Mouse (Mus musculus) embryonic facial prominence, embryonic 13.5 days (tissue): ENCODE data around the gene Lpp. TPM values are rescaled to one million over a fixed set of nuclear protein-coding genes. Genes with fewer than 3 reads are reported as not detected.

Source experiments
- ATAC-seq: fragments of 200-750 bp; cut with Nextera tagmentation; 2 replicates; pipeline ENCODE4 v1.8.0; 2017; ENCODE audit warnings: low read depth; ENCODE audit not compliant: insufficient number of reproducible peaks, insufficient read depth, low FRiP score, low TSS enrichment
- H3K27ac ChIP-seq: fragments of 300-500 bp; sonication (generic); 2 replicates; pipeline ENCODE4 v1.5.1; 2015; ENCODE audit warnings: moderate library complexity, mild to moderate bottlenecking, inconsistent platforms
- H3K27me3 ChIP-seq: fragments of 300-500 bp; sonication (generic); 2 replicates; pipeline ENCODE4 v1.6.1; 2015; ENCODE audit warnings: mild to moderate bottlenecking, inconsistent platforms
- H3K36me3 ChIP-seq: fragments of 300-500 bp; sonication (generic); 2 replicates; pipeline ENCODE4 v1.6.1; 2015; ENCODE audit warnings: mild to moderate bottlenecking, inconsistent platforms
- H3K4me1 ChIP-seq: fragments of 300-500 bp; sonication (generic); 2 replicates; pipeline ENCODE4 v1.6.1; 2015; ENCODE audit warnings: inconsistent platforms
- H3K4me2 ChIP-seq: fragments of 300-500 bp; sonication (generic); 2 replicates; pipeline ENCODE4 v1.6.1; 2015; ENCODE audit warnings: moderate library complexity, mild to moderate bottlenecking, inconsistent platforms
- H3K4me3 ChIP-seq: fragments of 300-500 bp; sonication (generic); 2 replicates; pipeline ENCODE4 v1.5.1; 2015; ENCODE audit warnings: mild to moderate bottlenecking, inconsistent platforms
- H3K9ac ChIP-seq: fragments of 300-500 bp; sonication (generic); 2 replicates; pipeline ENCODE4 v1.6.1; 2015; ENCODE audit warnings: mild to moderate bottlenecking, inconsistent platforms
- H3K9me3 ChIP-seq: fragments of 300-500 bp; sonication (generic); 2 replicates; pipeline ENCODE4 v1.6.1; 2016; ENCODE audit warnings: inconsistent platforms
- whole genome bisulfite sequencing: fragments of 180-500 bp; shearing (Covaris S2); methylation state at CpG from one replicate; pipeline ENCODE4 v1.1.7; 2015; ENCODE audit warnings: mixed read lengths; 5-methylcytosine and 5-hydroxymethylcytosine counted together
- polyA plus RNA-seq: library from polyadenylated mRNA; unstranded; fragments of >200 nt; fragmentation: Nextera tagmentation; extraction: Ambion mirVana; gene quantifications from 2 replicates; pipeline ENCODE4 v1.2.1, GENCODE M21; 2015

Gene Lpp
- polyA plus RNA-seq, 1 experiment from 2014 or later = 49.3 TPM

GRCm38 (mm10) chr16:24826390-24826789, 433.1 kb downstream of the Lpp start:
- ATAC-seq = no peak
- Histone ChIP-seq H3K27ac (no peak overlapping the region), H3K9me3 (no peaks in the 10 kb centered on the region), H3K4me2 (no peak overlapping the region), H3K27me3 (no peaks in the 10 kb centered on the region), H3K4me1 (0 out of 2 replicates have a peak, but pooled peaks cover 5% of the 10 kb centered on the region), H3K9ac (no peak overlapping the region), H3K36me3 (no peaks in the 10 kb centered on the region), H3K4me3 (no peak overlapping the region)
- WGBS = 87% methylated on average over 4 of the region's 4 CpGs

- Histone ChIP-seq H3K27me3 (no peaks in the 10 kb centered on the region), H3K27ac (no peak overlapping the region), H3K36me3 (no peaks in the 10 kb centered on the region), H3K4me3 (no peak overlapping the region), H3K9me3 (no peaks in the 10 kb centered on the region), H3K4me2 (no peak overlapping the region), H3K4me1 (0 out of 2 replicates have a peak, but pooled peaks cover 8% of the 10 kb centered on the region), H3K9ac (no peak overlapping the region)
- no peak for ATAC-seq
- 78% methylated on average over 2 of the region's 2 CpGs for WGBS
Measured at GRCm38 (mm10) chr16:24828207-24828803, 435.0 kb downstream of the Lpp start.

- Histone ChIP-seq H3K4me2 (no peak overlapping the region), H3K36me3 (no peaks in the 10 kb centered on the region), H3K27ac (no peak overlapping the region), H3K4me3 (no peak overlapping the region), H3K9ac (no peak overlapping the region), H3K4me1 (0 out of 2 replicates have a peak, but pooled peaks cover 11% of the 10 kb centered on the region), H3K27me3 (no peaks in the 10 kb centered on the region), H3K9me3 (no peaks in the 10 kb centered on the region)
- no peak for ATAC-seq
- WGBS = 79% methylated on average over 4 of the region's 4 CpGs
Measured at GRCm38 (mm10) chr16:24829860-24830259, 436.6 kb downstream of the Lpp start.

- ATAC-seq = no peak
- H3K9me3 ChIP-seq = no peaks in the 10 kb centered on the region
- no peak overlapping the region for H3K4me3 ChIP-seq
- no peak overlapping the region for H3K4me2 ChIP-seq
- WGBS = 56% methylated on average over 7 of the region's 7 CpGs
- no peak overlapping the region for H3K27ac ChIP-seq
- H3K36me3 ChIP-seq = no peaks in the 10 kb centered on the region
- H3K27me3 ChIP-seq = no peaks in the 10 kb centered on the region
- H3K9ac ChIP-seq = no peak overlapping the region
- H3K4me1 ChIP-seq = 0 out of 2 replicates have a peak, but pooled peaks cover 11% of the 10 kb centered on the region
Measured at GRCm38 (mm10) chr16:24830939-24831338, 437.6 kb downstream of the Lpp start.

GRCm38 (mm10) chr16:24833221-24833620, 439.9 kb downstream of the Lpp start:
- Histone ChIP-seq H3K4me2 (no peak overlapping the region), H3K36me3 (no peaks in the 10 kb centered on the region), H3K9me3 (no peaks in the 10 kb centered on the region), H3K9ac (no peak overlapping the region), H3K27ac (no peak overlapping the region), H3K4me1 (0 out of 2 replicates have a peak, but pooled peaks cover 11% of the 10 kb centered on the region), H3K27me3 (no peaks in the 10 kb centered on the region), H3K4me3 (no peak overlapping the region)
- no peak for ATAC-seq
- 60% methylated on average over 8 of the region's 8 CpGs for WGBS

GRCm38 (mm10) chr16:24834536-24834935, 441.2 kb downstream of the Lpp start:
- ATAC-seq = no peak
- no peak overlapping the region for H3K27ac ChIP-seq
- WGBS = 83% methylated on average over 9 of the region's 9 CpGs
- H3K27me3 ChIP-seq = no peaks in the 10 kb centered on the region
- H3K4me3 ChIP-seq = no peak overlapping the region
- peaks cover 17% of the 10 kb centered on the region; the same call in 1 of the 2 replicates for H3K4me1 ChIP-seq
- H3K9me3 ChIP-seq = no peaks in the 10 kb centered on the region
- H3K36me3 ChIP-seq = no peaks in the 10 kb centered on the region
- no peak overlapping the region for H3K9ac ChIP-seq
- no peak overlapping the region for H3K4me2 ChIP-seq

GRCm38 (mm10) chr16:24836550-24836949, 443.2 kb downstream of the Lpp start:
- no peak overlapping the region for H3K4me2 ChIP-seq
- WGBS = 86% methylated on average over 5 of the region's 5 CpGs
- H3K4me3 ChIP-seq = no peak overlapping the region
- no peak overlapping the region for H3K27ac ChIP-seq
- H3K9ac ChIP-seq = no peak overlapping the region
- H3K36me3 ChIP-seq = no peaks in the 10 kb centered on the region
- no peaks in the 10 kb centered on the region for H3K27me3 ChIP-seq
- ATAC-seq = no peak
- no peaks in the 10 kb centered on the region for H3K9me3 ChIP-seq
- peaks cover 12% of the 10 kb centered on the region; the same call in 1 of the 2 replicates for H3K4me1 ChIP-seq

- Histone ChIP-seq H3K4me2 (no peak overlapping the region), H3K9me3 (no peaks in the 10 kb centered on the region), H3K4me1 (peaks cover 5% of the 10 kb centered on the region; the same call in 1 of the 2 replicates), H3K27me3 (no peaks in the 10 kb centered on the region), H3K4me3 (no peak overlapping the region), H3K36me3 (no peaks in the 10 kb centered on the region), H3K27ac (no peak overlapping the region), H3K9ac (no peak overlapping the region)
- WGBS = 37% methylated on average over 1 of the region's 1 CpGs
- no peak for ATAC-seq
Measured at GRCm38 (mm10) chr16:24839018-24839417, 445.7 kb downstream of the Lpp start.

GRCm38 (mm10) chr16:24840073-24840472, 446.8 kb downstream of the Lpp start:
- H3K27me3 ChIP-seq = no peaks in the 10 kb centered on the region
- no peak overlapping the region for H3K4me3 ChIP-seq
- H3K4me1 ChIP-seq = peaks cover 5% of the 10 kb centered on the region; the same call in 1 of the 2 replicates
- H3K9me3 ChIP-seq = no peaks in the 10 kb centered on the region
- 91% methylated on average over 5 of the region's 5 CpGs for WGBS
- no peak for ATAC-seq
- H3K9ac ChIP-seq = no peak overlapping the region
- no peaks in the 10 kb centered on the region for H3K36me3 ChIP-seq
- H3K4me2 ChIP-seq = no peak overlapping the region
- no peak overlapping the region for H3K27ac ChIP-seq

- Histone ChIP-seq H3K27ac (no peak overlapping the region), H3K36me3 (no peaks in the 10 kb centered on the region), H3K4me1 (no peaks in the 10 kb centered on the region), H3K4me2 (no peak overlapping the region), H3K4me3 (no peak overlapping the region), H3K9me3 (no peaks in the 10 kb centered on the region), H3K9ac (no peak overlapping the region), H3K27me3 (no peaks in the 10 kb centered on the region)
- no peak for ATAC-seq
- WGBS = 74% methylated on average over 1 of the region's 1 CpGs
Measured at GRCm38 (mm10) chr16:24846141-24846540, 452.8 kb downstream of the Lpp start.

- Histone ChIP-seq H3K27ac (no peak overlapping the region), H3K4me3 (no peak overlapping the region), H3K9me3 (no peaks in the 10 kb centered on the region), H3K4me1 (peaks cover 4% of the 10 kb centered on the region), H3K4me2 (no peak overlapping the region), H3K27me3 (no peaks in the 10 kb centered on the region), H3K9ac (no peak overlapping the region), H3K36me3 (no peaks in the 10 kb centered on the region)
- ATAC-seq = no peak
- WGBS = 76% methylated on average over 9 of the region's 9 CpGs
Measured at GRCm38 (mm10) chr16:24859509-24860140, 466.3 kb downstream of the Lpp start.

- Histone ChIP-seq H3K4me2 (no peak overlapping the region), H3K36me3 (no peaks in the 10 kb centered on the region), H3K4me3 (no peak overlapping the region), H3K9me3 (no peaks in the 10 kb centered on the region), H3K9ac (no peak overlapping the region), H3K27me3 (no peaks in the 10 kb centered on the region), H3K4me1 (peaks cover 4% of the 10 kb centered on the region), H3K27ac (no peak overlapping the region)
- no peak for ATAC-seq
- WGBS = 84% methylated on average over 7 of the region's 7 CpGs
Measured at GRCm38 (mm10) chr16:24860445-24860844, 467.1 kb downstream of the Lpp start.
